Mouse (Mus musculus) gastrocnemius, adult 8-10 months (tissue): ENCODE data around the gene Gnaq. TPM values are rescaled to one million over a fixed set of nuclear protein-coding genes. Genes with fewer than 3 reads are reported as not detected.
"Not testable (repeated sequence)": the region's sequence is repeated elsewhere in the genome, so short reads cannot be mapped to it uniquely, and the experiment has no call there.

Experiments
- DNase-seq, 2 experiments: peaks; one replicate each; pipeline ENCODE4 v3.0.0; 2022; ENCODE audit warnings: low spot score in 2 of 2
- total RNA-seq, 4 experiments: library from RNA; stranded (reverse); gene quantifications; 2 replicates each; pipeline ENCODE4 v1.2.4; 2022

Gene Gnaq
- total RNA-seq, 4 experiments from 2014 or later = 11.1 to 15.0 (median 13.8) TPM

- DNase-seq = no peak
Observed at GRCm38 (mm10) chr19:16142990-16143389, 10.4 kb downstream of the Gnaq start.

- no peak for DNase-seq
Observed at GRCm38 (mm10) chr19:16147446-16147845, 14.8 kb downstream of the Gnaq start.

GRCm38 (mm10) chr19:16149094-16149493 is 16.5 kb downstream of the Gnaq start:
- DNase-seq = no peak

GRCm38 (mm10) chr19:16150328-16150727 is 17.7 kb downstream of the Gnaq start:
- no peak for DNase-seq

- no peak for DNase-seq
Observed at GRCm38 (mm10) chr19:16153851-16154250, 21.2 kb downstream of the Gnaq start.

GRCm38 (mm10) chr19:16154480-16154879 is 21.8 kb downstream of the Gnaq start:
- no peak for DNase-seq

- DNase-seq = no peak
Observed at GRCm38 (mm10) chr19:16157120-16157519, 24.5 kb downstream of the Gnaq start.

GRCm38 (mm10) chr19:16160759-16161158 is 28.1 kb downstream of the Gnaq start:
- peak; percentile 33 to 34 for DNase-seq

- DNase-seq = no peak
Observed at GRCm38 (mm10) chr19:16161222-16161621, 28.6 kb downstream of the Gnaq start.

- DNase-seq = not testable (repeated sequence)
Observed at GRCm38 (mm10) chr19:16164396-16164795, 31.8 kb downstream of the Gnaq start.

GRCm38 (mm10) chr19:16167185-16167584 is 34.6 kb downstream of the Gnaq start:
- no peak for DNase-seq

- DNase-seq = no peak
Observed at GRCm38 (mm10) chr19:16168192-16168591, 35.6 kb downstream of the Gnaq start.

GRCm38 (mm10) chr19:16168653-16169198 is 36.1 kb downstream of the Gnaq start:
- DNase-seq = peak in 1 of 2 experiments; percentile 26

- DNase-seq = no peak
Observed at GRCm38 (mm10) chr19:16170724-16171123, 38.1 kb downstream of the Gnaq start.

GRCm38 (mm10) chr19:16173721-16174120 is 41.1 kb downstream of the Gnaq start:
- DNase-seq = no peak

- no peak for DNase-seq
Observed at GRCm38 (mm10) chr19:16176426-16176825, 43.8 kb downstream of the Gnaq start.

- peak; percentile 33 to 37 for DNase-seq
Observed at GRCm38 (mm10) chr19:16177139-16177727, 44.6 kb downstream of the Gnaq start.

- no peak for DNase-seq
Observed at GRCm38 (mm10) chr19:16181258-16181657, 48.6 kb downstream of the Gnaq start.

- no peak for DNase-seq
Observed at GRCm38 (mm10) chr19:16181852-16182475, 49.3 kb downstream of the Gnaq start.

- DNase-seq = no peak
Observed at GRCm38 (mm10) chr19:16183592-16184365, 51.1 kb downstream of the Gnaq start.

GRCm38 (mm10) chr19:16186984-16187383 is 54.4 kb downstream of the Gnaq start:
- no peak for DNase-seq

- no peak for DNase-seq
Observed at GRCm38 (mm10) chr19:16187952-16188351, 55.3 kb downstream of the Gnaq start.
